Mouse (Mus musculus) ES-E14 (cell line): ENCODE results near the gene Pcdh8. TPM values are rescaled to one million over a fixed set of nuclear protein-coding genes. Genes with fewer than 3 reads are reported as not detected.

Experiments
- DNase-seq: peaks from one replicate; pipeline ENCODE4 v3.0.0-alpha.2; 2013; ENCODE audit warnings: low read depth, low spot score
- H3K27ac ChIP-seq: 2 replicates; pipeline ENCODE4 v1.5.1; 2012; ENCODE audit warnings: low read depth, mild to moderate bottlenecking, low read length, moderate library complexity, mixed read lengths; ENCODE audit not compliant: poor library complexity, insufficient read depth, severe bottlenecking
- H3K36me3 ChIP-seq: 2 replicates; pipeline ENCODE4 v1.6.1; 2012; ENCODE audit warnings: mild to moderate bottlenecking, low read length, moderate library complexity, mixed read lengths; ENCODE audit not compliant: control insufficient read depth, poor library complexity, insufficient read depth, severe bottlenecking
- H3K4me1 ChIP-seq, 2 experiments: fragments of 150-350 bp in 1 of 2; sonication (generic) in 1 of 2; 2 replicates each; pipeline ENCODE4 v1.6.1; 2012; ENCODE audit warnings: low read length in 2 of 2, mild to moderate bottlenecking in 1 of 2, mixed read lengths in 1 of 2; ENCODE audit not compliant: control insufficient read depth in 2 of 2, insufficient read depth in 2 of 2, poor library complexity in 1 of 2
- H3K4me3 ChIP-seq, 2 experiments: fragments of 150-350 bp in 1 of 2; sonication (generic) in 1 of 2; 2 replicates each; pipeline ENCODE4 v1.5.1; 2012; ENCODE audit warnings: low read length in 2 of 2, low read depth in 1 of 2, mild to moderate bottlenecking in 1 of 2, mixed read lengths in 1 of 2; ENCODE audit not compliant: insufficient read depth in 1 of 2, poor library complexity in 1 of 2, severe bottlenecking in 1 of 2
- H3K9ac ChIP-seq: 2 replicates; pipeline ENCODE4 v1.6.1; 2012; ENCODE audit warnings: low read depth, mild to moderate bottlenecking, low read length, mixed read lengths; ENCODE audit not compliant: poor library complexity, insufficient read depth, severe bottlenecking
- H3K9me3 ChIP-seq: fragments of 150-350 bp; sonication (generic); 2 replicates; pipeline ENCODE4 v1.6.1; 2012; ENCODE audit warnings: low read depth, mild to moderate bottlenecking, low read length; ENCODE audit not compliant: control insufficient read depth, insufficient read depth
- CHD2 ChIP-seq: IDR thresholded peaks from 2 replicates; pipeline ENCODE4 v1.6.1; 2014; ENCODE audit warnings: mild to moderate bottlenecking, low read depth, low read length, inconsistent platforms
- HCFC1 ChIP-seq: IDR thresholded peaks from 2 replicates; pipeline ENCODE4 v1.6.1; 2012; ENCODE audit warnings: low read length, inconsistent platforms, borderline replicate concordance; ENCODE audit not compliant: insufficient read depth
- MAFK ChIP-seq: IDR thresholded peaks from 2 replicates; pipeline ENCODE4 v1.6.1; 2014; ENCODE audit warnings: mild to moderate bottlenecking, low read depth, low read length, inconsistent platforms; ENCODE audit not compliant: insufficient read depth
- ZC3H11A ChIP-seq: IDR thresholded peaks from 2 replicates; pipeline ENCODE4 v1.6.1; 2012; ENCODE audit warnings: low read depth, mild to moderate bottlenecking, inconsistent platforms, low read length, borderline replicate concordance
- ZNF384 ChIP-seq: IDR thresholded peaks from 2 replicates; pipeline ENCODE4 v1.6.1; 2012; ENCODE audit warnings: low read depth, low read length, inconsistent platforms
- in situ Hi-C, 2 experiments: fragments of 600-800 bp; cut with MboI; formaldehyde crosslinking; loops; one replicate each; pipeline ENCODE4 v1.15.1; 2025; ENCODE audit warnings: low sequenced_read_pairs in 2 of 2, inconsistent platforms in 1 of 2; ENCODE audit not compliant: unreplicated experiment in 2 of 2
- total RNA-seq: library from RNA; depleted of rRNA; stranded (reverse); fragments of 300-350 nt; gene quantifications from 2 replicates; pipeline ENCODE4 v1.2.3, GENCODE M21; 2012; rRNA removed

The Pcdh8 gene
- total RNA-seq, 1 experiment: 0.94 TPM

GRCm38 (mm10) chr14:79728811-79729210 is 42.3 kb downstream of the Pcdh8 start:
- Histone ChIP-seq H3K9ac (no peak overlapping the region), H3K36me3 (no peaks in the 10 kb centered on the region), H3K4me3 (no peak overlapping the region), H3K27ac (no peak overlapping the region), H3K9me3 (no peaks in the 10 kb centered on the region), H3K4me1 (0 out of 4 replicates have a peak, but pooled peaks cover 0 to 2% of the 10 kb centered on the region in 2 experiments)
- in situ Hi-C loops: no loop called here
- DNase-seq: no peak
- TF ChIP-seq MAFK: no peak
- no peak for TF ChIP-seq HCFC1
- TF ChIP-seq ZC3H11A: no peak
- TF ChIP-seq ZNF384: no peak
- TF ChIP-seq CHD2: no peak

GRCm38 (mm10) chr14:79724002-79724681 is 47.0 kb downstream of the Pcdh8 start:
- no peaks in the 10 kb centered on the region for H3K36me3 ChIP-seq
- no peaks in the 10 kb centered on the region for H3K9me3 ChIP-seq
- no peak for DNase-seq
- H3K4me3 ChIP-seq: no peak overlapping the region
- no peak overlapping the region for H3K9ac ChIP-seq
- TF ChIP-seq CHD2: no peak
- no peak for TF ChIP-seq MAFK
- TF ChIP-seq HCFC1: no peak
- TF ChIP-seq ZC3H11A: no peak
- no peak for TF ChIP-seq ZNF384
- H3K27ac ChIP-seq: no peak overlapping the region
- H3K4me1 ChIP-seq: no peaks in the 10 kb centered on the region
- in situ Hi-C loops: no loop called here

GRCm38 (mm10) chr14:79722228-79722627 is 48.9 kb downstream of the Pcdh8 start:
- DNase-seq: no peak
- Histone ChIP-seq H3K4me3 (no peak overlapping the region), H3K36me3 (no peaks in the 10 kb centered on the region), H3K9me3 (no peaks in the 10 kb centered on the region), H3K4me1 (no peaks in the 10 kb centered on the region), H3K27ac (no peak overlapping the region), H3K9ac (no peak overlapping the region)
- TF ChIP-seq ZNF384 (no peak), ZC3H11A (no peak)
- in situ Hi-C loops: no loop called here

Other genes with a start within 250 kb of the Pcdh8 start
- 93.7 and 115 TPM in 2 replicates for gene Sugt1, start 183.6 kb downstream of the Pcdh8 start, total RNA-seq
- gene Cnmd, start 109.1 kb downstream of the Pcdh8 start, total RNA-seq: not detected in 2 replicates
- not detected in 2 replicates for gene Olfm4, start 212.8 kb upstream of the Pcdh8 start, total RNA-seq